Mouse (Mus musculus): Measurements from ENCODE around the gene Ndrg3. TPM values are rescaled to one million over a fixed set of nuclear protein-coding genes. Genes with fewer than 3 reads are reported as not detected.
"Not testable (repeated sequence)": the region's sequence is repeated elsewhere in the genome, so short reads cannot be mapped to it uniquely, and the experiment has no call there.

Ndrg3 gene
- polyA plus RNA-seq, 1 experiment from 2014 or later = 57.9 TPM

DNA sequence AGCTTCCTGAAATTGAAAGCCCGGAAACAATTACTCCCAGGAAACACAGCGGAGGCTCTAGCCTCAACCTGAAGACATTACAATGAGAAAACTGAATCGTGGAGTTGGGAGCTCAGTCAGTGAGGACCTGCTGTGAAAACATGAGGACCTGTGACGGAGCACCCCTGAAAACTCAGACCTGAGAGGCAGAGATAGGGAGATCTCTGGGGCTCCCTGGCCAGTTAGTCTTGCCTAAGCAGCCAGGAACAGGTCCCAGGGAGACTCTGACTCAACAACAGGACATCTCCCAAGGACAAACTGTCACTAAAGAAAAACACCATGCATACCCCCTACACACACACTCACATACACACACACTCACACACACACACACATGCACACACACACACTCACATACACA, 93.5 kb downstream of the Ndrg3 start:
- Histone ChIP-seq H3K4me3 (ENCODE audit: low read length) (no peak overlapping the region), H3K9me3 (ENCODE audit: low read length) (no peaks in the 10 kb centered on the region), H3K27me3 (ENCODE audit: insufficient read depth, low read length) (no peaks in the 10 kb centered on the region), H3K36me3 (ENCODE audit: insufficient read depth, low read length) (no peaks in the 10 kb centered on the region), H3K9ac (replicated peaks; ENCODE audit: low read length) (no peak overlapping the region), H3K27ac (ENCODE audit: low read length) (no peak overlapping the region), H3K4me1 (ENCODE audit: insufficient read depth, low read length) (no peaks in the 10 kb centered on the region), H3K4me2 (replicated peaks; ENCODE audit: low read depth, low read length) (no peak overlapping the region)
- 61% methylated on average over 4 of the region's 4 CpGs for WGBS
- no peak for ATAC-seq (ENCODE audit: low FRiP score, low TSS enrichment)

DNA sequence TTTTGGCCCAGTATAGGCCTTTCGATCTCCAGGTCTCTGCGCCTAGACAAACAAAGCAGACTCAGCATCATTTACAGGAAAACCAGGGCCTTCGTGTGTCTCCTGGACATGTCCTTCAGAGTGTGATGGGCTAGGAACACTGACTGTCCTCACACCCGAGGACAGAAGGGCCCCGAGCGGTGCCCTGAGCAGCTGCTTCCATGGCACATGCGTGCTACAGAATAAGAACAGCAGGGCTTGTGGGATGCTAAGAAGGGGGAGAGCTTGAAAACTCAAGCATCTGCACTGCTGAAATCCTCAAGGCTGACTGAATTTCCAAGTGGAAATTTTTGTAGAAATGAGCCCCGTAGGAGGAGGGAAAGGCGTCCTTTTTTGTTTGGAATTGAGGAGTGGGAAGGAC, 94.8 kb downstream of the Ndrg3 start:
- H3K27me3 ChIP-seq (ENCODE audit: insufficient read depth, low read length) = no peaks in the 10 kb centered on the region
- H3K4me3 ChIP-seq (ENCODE audit: low read length) = no peak overlapping the region
- no peak overlapping the region for H3K27ac ChIP-seq (ENCODE audit: low read length)
- no peak for ATAC-seq (ENCODE audit: low FRiP score, low TSS enrichment)
- no peaks in the 10 kb centered on the region for H3K9me3 ChIP-seq (ENCODE audit: low read length)
- no peaks in the 10 kb centered on the region for H3K36me3 ChIP-seq (ENCODE audit: insufficient read depth, low read length)
- no peak overlapping the region for H3K4me2 ChIP-seq (replicated peaks; ENCODE audit: low read depth, low read length)
- WGBS = 84% methylated on average over 9 of the region's 9 CpGs
- H3K9ac ChIP-seq (replicated peaks; ENCODE audit: low read length) = no peak overlapping the region
- no peaks in the 10 kb centered on the region for H3K4me1 ChIP-seq (ENCODE audit: insufficient read depth, low read length)

DNA sequence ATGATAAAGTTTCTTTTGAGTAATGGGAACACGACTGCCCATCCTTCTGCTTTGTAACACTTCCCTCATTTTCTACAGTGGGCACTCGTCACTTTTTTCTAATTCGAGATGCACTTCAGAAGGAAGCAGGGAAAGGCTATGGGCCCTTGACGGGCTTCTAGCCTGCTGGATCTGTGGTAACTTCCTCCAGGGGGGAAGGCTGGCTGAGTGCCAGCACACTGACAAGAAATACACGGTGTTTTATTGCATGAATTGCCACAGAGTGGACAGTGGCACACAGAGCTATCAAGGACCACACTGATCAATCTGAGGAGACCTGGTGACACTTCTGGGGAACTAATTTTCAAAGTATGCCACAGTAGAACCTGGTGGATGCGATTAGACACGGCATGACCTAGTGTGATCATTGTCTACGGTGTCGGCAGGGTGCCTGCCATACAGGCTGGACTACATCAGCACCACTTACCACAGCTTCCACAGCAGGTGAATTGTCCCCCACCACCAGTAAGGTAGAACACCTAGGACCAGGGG, 95.4 kb downstream of the Ndrg3 start:
- Histone ChIP-seq H3K27ac (ENCODE audit: low read length) (no peak overlapping the region), H3K4me1 (ENCODE audit: insufficient read depth, low read length) (no peaks in the 10 kb centered on the region), H3K36me3 (ENCODE audit: insufficient read depth, low read length) (no peaks in the 10 kb centered on the region), H3K4me3 (ENCODE audit: low read length) (no peak overlapping the region), H3K4me2 (replicated peaks; ENCODE audit: low read depth, low read length) (no peak overlapping the region), H3K27me3 (ENCODE audit: insufficient read depth, low read length) (no peaks in the 10 kb centered on the region), H3K9me3 (ENCODE audit: low read length) (no peaks in the 10 kb centered on the region), H3K9ac (replicated peaks; ENCODE audit: low read length) (no peak overlapping the region)
- no peak for ATAC-seq (ENCODE audit: low FRiP score, low TSS enrichment)
- WGBS = 68% methylated on average over 9 of the region's 9 CpGs

DNA sequence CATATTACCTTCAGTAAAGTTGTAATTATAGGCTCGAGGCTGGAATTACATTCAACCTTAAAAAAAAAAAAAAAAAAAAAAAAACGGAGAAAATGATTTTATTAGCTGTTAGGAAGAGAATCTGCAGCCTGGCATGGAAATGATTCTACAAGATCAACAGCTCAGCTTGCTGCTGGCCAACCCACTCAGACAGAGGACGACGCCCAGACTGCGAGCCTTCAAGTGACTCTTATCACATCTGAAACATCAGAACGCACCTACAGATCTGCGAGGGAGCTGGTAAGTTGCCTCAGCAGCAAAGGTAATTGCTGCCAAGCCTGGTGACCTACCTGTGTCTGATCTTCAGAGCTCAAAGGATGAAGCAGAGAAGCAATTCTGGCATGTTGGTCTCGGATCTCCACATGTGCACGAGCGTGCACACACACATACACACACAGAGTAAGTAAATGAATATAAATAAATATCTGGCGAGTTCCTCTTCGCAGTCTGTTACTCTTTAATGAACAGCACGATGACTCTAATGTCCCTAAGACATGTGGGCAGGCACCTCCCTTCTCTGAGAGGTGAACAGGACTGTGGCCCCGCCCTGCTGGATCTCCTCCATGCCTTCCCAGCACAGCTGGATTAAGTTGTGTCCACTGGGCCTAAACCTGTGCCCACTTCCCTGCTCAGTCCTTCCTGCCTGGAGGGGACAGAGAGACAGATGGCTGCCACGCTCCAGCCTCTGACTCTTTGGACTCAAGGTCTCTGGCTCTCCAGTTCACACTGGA, 97.2 kb downstream of the Ndrg3 start:
- no peak for ATAC-seq (ENCODE audit: low FRiP score, low TSS enrichment)

DNA sequence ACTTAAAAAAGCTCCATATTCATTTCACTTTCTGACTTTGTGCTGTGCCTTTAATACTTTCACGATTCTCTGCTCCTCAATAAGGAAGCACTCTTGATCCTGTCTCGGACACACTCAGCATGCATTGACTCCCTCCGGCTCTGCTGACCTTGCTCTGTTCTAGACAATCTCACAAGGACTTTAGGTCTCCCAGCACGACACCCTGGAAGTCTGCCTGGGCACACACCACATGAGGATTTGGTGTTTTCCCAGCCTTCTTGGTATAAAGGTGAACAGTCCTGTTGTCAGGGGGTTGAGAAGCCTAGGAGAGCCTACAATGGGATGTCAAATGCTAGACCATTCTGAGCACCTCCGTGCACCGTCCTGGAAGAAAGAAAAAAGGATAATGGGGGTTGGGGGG, 99.0 kb downstream of the Ndrg3 start:
- no peak for ATAC-seq (ENCODE audit: low FRiP score, low TSS enrichment)
- 75% methylated on average over 6 of the region's 6 CpGs for WGBS
- Histone ChIP-seq H3K27ac (ENCODE audit: low read length) (no peak overlapping the region), H3K36me3 (ENCODE audit: insufficient read depth, low read length) (no peaks in the 10 kb centered on the region), H3K4me3 (ENCODE audit: low read length) (no peak overlapping the region), H3K27me3 (ENCODE audit: insufficient read depth, low read length) (no peaks in the 10 kb centered on the region), H3K4me2 (replicated peaks; ENCODE audit: low read depth, low read length) (no peak overlapping the region), H3K4me1 (ENCODE audit: insufficient read depth, low read length) (no peaks in the 10 kb centered on the region), H3K9ac (replicated peaks; ENCODE audit: low read length) (no peak overlapping the region), H3K9me3 (ENCODE audit: low read length) (no peaks in the 10 kb centered on the region)

More for the DNA sequence above, 97.2 kb downstream of the Ndrg3 start:
- 65% methylated on average over 15 of the region's 15 CpGs for WGBS
- Histone ChIP-seq H3K4me2 (replicated peaks; ENCODE audit: low read depth, low read length) (no peak overlapping the region), H3K27ac (ENCODE audit: low read length) (no peak overlapping the region), H3K9ac (replicated peaks; ENCODE audit: low read length) (no peak overlapping the region), H3K4me3 (ENCODE audit: low read length) (no peak overlapping the region), H3K36me3 (ENCODE audit: insufficient read depth, low read length) (no peaks in the 10 kb centered on the region), H3K4me1 (ENCODE audit: insufficient read depth, low read length) (no peaks in the 10 kb centered on the region), H3K9me3 (ENCODE audit: low read length) (no peaks in the 10 kb centered on the region), H3K27me3 (ENCODE audit: insufficient read depth, low read length) (no peaks in the 10 kb centered on the region)

DNA sequence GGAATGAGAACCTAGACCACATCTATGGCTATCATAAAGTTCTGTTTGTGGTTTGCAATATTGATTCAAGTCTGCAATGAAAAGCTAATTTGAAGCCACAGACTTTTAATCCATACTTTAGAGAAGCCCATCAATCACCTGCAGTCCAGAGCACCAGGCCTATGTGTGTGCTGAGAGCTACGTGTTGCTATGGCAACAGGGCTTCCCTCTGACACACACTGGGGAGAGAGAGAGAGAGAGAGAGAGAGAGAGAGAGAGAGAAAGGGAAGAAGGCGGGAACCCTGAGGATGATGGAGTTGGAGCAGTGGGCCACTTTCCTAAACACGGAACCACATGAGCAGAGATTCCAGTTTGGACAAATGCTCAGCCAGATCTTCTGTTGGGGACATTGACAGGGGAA, 99.6 kb downstream of the Ndrg3 start:
- H3K36me3 ChIP-seq (ENCODE audit: insufficient read depth, low read length) = no peaks in the 10 kb centered on the region
- no peaks in the 10 kb centered on the region for H3K27me3 ChIP-seq (ENCODE audit: insufficient read depth, low read length)
- 67% methylated on average over 3 of the region's 3 CpGs for WGBS
- H3K9ac ChIP-seq (replicated peaks; ENCODE audit: low read length) = no peak overlapping the region
- no peaks in the 10 kb centered on the region for H3K9me3 ChIP-seq (ENCODE audit: low read length)
- no peak overlapping the region for H3K27ac ChIP-seq (ENCODE audit: low read length)
- ATAC-seq (ENCODE audit: low FRiP score, low TSS enrichment) = no peak
- no peaks in the 10 kb centered on the region for H3K4me1 ChIP-seq (ENCODE audit: insufficient read depth, low read length)
- H3K4me2 ChIP-seq (replicated peaks; ENCODE audit: low read depth, low read length) = no peak overlapping the region
- no peak overlapping the region for H3K4me3 ChIP-seq (ENCODE audit: low read length)

DNA sequence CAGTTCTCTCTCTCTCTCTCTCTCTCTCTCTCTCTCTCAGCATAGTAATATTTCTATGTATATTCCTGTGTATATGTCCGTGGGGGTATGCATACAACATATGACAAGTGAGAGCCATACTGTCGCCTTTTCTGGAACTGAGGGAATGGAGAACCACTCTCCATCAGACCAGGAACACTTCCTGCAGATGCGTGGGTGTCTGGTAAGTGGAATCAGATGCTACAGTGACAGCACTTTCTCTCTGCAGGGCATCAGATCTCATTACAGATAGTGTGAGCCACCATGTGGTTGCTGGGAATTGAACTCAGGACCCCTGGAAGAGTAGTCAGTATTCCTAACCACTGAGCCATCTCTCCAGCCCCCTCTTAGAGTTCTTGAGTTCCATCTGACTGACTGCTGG, 103.4 kb downstream of the Ndrg3 start:
- Histone ChIP-seq H3K4me2 (replicated peaks; ENCODE audit: low read depth, low read length) (no peak overlapping the region), H3K9ac (replicated peaks; ENCODE audit: low read length) (no peak overlapping the region), H3K4me1 (ENCODE audit: insufficient read depth, low read length) (no peaks in the 10 kb centered on the region), H3K4me3 (ENCODE audit: low read length) (no peak overlapping the region), H3K27ac (ENCODE audit: low read length) (no peak overlapping the region), H3K36me3 (ENCODE audit: insufficient read depth, low read length) (no peaks in the 10 kb centered on the region), H3K27me3 (ENCODE audit: insufficient read depth, low read length) (no peaks in the 10 kb centered on the region), H3K9me3 (ENCODE audit: low read length) (no peaks in the 10 kb centered on the region)
- WGBS = 71% methylated on average over 3 of the region's 3 CpGs
- ATAC-seq (ENCODE audit: low FRiP score, low TSS enrichment) = no peak

DNA sequence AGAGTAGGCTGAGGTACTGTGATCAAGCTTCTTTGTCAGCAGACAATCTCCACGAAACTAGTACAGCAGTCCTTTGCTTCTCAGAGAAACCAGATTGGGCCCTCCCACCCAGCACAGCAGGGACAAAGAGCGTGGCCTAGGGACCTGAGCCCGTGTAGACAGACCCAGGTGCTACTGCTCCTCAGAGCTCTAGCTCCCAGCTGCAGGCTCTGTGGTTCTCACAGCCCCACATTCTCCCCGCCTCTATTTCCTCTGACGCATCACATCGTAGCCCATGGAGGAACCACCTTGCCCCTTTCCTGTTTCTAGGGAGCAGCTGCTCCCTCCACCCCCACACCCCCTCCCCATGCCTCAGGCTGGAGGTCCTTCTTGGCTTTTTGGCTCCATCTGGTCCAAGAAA, 104.8 kb downstream of the Ndrg3 start, which contains the start of gene Sla2:
Gene Sla2, minus strand, starts transcription at position 176 of the 400 bp plus-strand sequence.
- WGBS = 60% methylated on average over 6 of the region's 6 CpGs
- H3K9ac ChIP-seq (replicated peaks; ENCODE audit: low read length) = no peak within 1 kb of the TSS
- no peaks in the 10 kb centered on the region for H3K36me3 ChIP-seq (ENCODE audit: insufficient read depth, low read length)
- no peaks in the 10 kb centered on the region for H3K4me1 ChIP-seq (ENCODE audit: insufficient read depth, low read length)
- H3K4me3 ChIP-seq (ENCODE audit: low read length) = no peak within 1 kb of the TSS
- no peak within 1 kb of the TSS for H3K4me2 ChIP-seq (replicated peaks; ENCODE audit: low read depth, low read length)
- no peaks in the 10 kb centered on the region for H3K9me3 ChIP-seq (ENCODE audit: low read length)
- no peak for ATAC-seq (ENCODE audit: low FRiP score, low TSS enrichment)
- H3K27me3 ChIP-seq (ENCODE audit: insufficient read depth, low read length) = no peaks in the 10 kb centered on the region
- H3K27ac ChIP-seq (ENCODE audit: low read length) = no peak within 1 kb of the TSS

DNA sequence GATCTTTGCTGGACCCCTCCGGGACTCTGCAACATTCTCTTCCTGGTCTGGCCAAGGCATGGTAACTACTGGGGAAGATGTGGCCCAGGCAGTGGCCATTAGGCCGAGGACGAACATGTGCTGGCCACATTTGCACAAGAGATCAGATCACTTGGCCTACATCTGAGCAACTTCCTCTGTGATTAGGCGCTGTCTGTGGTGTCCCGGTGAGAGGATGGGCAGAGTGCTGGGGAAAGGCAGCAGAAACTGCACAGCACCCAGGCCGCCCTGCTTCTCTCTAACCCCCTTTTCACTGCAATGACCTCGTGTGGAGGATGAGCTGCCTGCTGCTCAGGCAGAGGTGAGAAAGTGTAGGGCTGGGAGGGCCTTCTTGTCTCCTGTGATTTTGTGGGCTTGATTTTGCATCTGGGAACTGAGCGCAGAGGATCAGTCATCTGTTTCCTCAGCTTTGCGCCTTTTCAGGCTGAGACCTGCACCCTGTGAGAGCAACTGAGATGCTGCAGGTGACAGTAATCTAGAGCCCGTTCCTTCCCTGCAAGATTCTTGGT, 105.7 kb downstream of the Ndrg3 start:
- no peak overlapping the region for H3K9ac ChIP-seq (replicated peaks; ENCODE audit: low read length)
- WGBS = 73% methylated on average over 10 of the region's 10 CpGs

DNA sequence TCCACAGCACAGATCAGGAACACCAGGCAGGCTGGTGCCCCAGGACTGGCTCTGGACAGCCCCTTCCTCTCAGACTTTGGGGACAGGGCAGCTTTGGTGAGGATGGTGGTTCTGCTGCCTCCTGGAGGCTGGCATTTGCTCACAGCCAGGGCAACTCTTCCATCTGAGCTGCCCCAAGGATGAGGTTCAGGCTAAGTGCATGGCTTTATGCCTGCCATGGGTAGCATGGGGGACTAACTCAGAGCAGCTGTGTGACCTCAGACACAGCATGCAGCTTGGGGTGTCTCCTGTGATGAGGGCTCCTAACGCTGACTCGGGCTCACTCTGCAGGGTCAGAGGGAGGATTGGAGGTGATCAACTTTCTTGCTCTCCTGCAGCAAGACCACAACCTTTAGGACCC, 106.2 kb downstream of the Ndrg3 start:
- ATAC-seq (ENCODE audit: low FRiP score, low TSS enrichment); H3K9ac ChIP-seq (replicated peaks; ENCODE audit: low read length); H3K4me3 ChIP-seq (ENCODE audit: low read length); H3K4me2 ChIP-seq (replicated peaks; ENCODE audit: low read depth, low read length); H3K27me3 ChIP-seq (ENCODE audit: insufficient read depth, low read length); H3K9me3 ChIP-seq (ENCODE audit: low read length); H3K27ac ChIP-seq (ENCODE audit: low read length); H3K36me3 ChIP-seq (ENCODE audit: insufficient read depth, low read length); H3K4me1 ChIP-seq (ENCODE audit: insufficient read depth, low read length): not testable (repeated sequence)
- 74% methylated on average over 2 of the region's 2 CpGs for WGBS

More for the DNA sequence above, 105.7 kb downstream of the Ndrg3 start:
- no peak overlapping the region for H3K27ac ChIP-seq (ENCODE audit: low read length)
- H3K36me3 ChIP-seq (ENCODE audit: insufficient read depth, low read length) = no peaks in the 10 kb centered on the region
- ATAC-seq (ENCODE audit: low FRiP score, low TSS enrichment) = no peak
- no peaks in the 10 kb centered on the region for H3K9me3 ChIP-seq (ENCODE audit: low read length)
- H3K4me2 ChIP-seq (replicated peaks; ENCODE audit: low read depth, low read length) = no peak overlapping the region
- no peaks in the 10 kb centered on the region for H3K27me3 ChIP-seq (ENCODE audit: insufficient read depth, low read length)
- no peak overlapping the region for H3K4me3 ChIP-seq (ENCODE audit: low read length)
- no peaks in the 10 kb centered on the region for H3K4me1 ChIP-seq (ENCODE audit: insufficient read depth, low read length)

Data from kidney, embryonic 16.5 days (tissue).